Mouse (Mus musculus) stomach, embryonic 14.5 days (tissue): ENCODE data around the gene Kdm2b. TPM values are rescaled to one million over a fixed set of nuclear protein-coding genes. Genes with fewer than 3 reads are reported as not detected.

Experiments
- ATAC-seq: fragments of 200-750 bp; cut with Nextera tagmentation; 2 replicates; pipeline ENCODE4 v1.8.0; 2017; ENCODE audit warnings: low read depth, moderate TSS enrichment; ENCODE audit not compliant: insufficient number of reproducible peaks, insufficient read depth, low FRiP score
- H3K27ac ChIP-seq: fragments of 300-500 bp; sonication (generic); 2 replicates; pipeline ENCODE4 v1.5.1; 2014; ENCODE audit warnings: mild to moderate bottlenecking, low read length, moderate library complexity, mixed read lengths
- H3K27me3 ChIP-seq: fragments of 300-500 bp; sonication (generic); 2 replicates; pipeline ENCODE4 v1.6.1; 2014; ENCODE audit warnings: low read length, control low read depth, mixed read lengths; ENCODE audit not compliant: control insufficient read depth, insufficient read depth
- H3K36me3 ChIP-seq: fragments of 300-500 bp; sonication (generic); 2 replicates; pipeline ENCODE4 v1.6.1; 2014; ENCODE audit warnings: mild to moderate bottlenecking, control low read depth, low read length, moderate library complexity, mixed read lengths; ENCODE audit not compliant: control insufficient read depth, insufficient read depth
- H3K4me1 ChIP-seq: fragments of 300-500 bp; sonication (generic); 2 replicates; pipeline ENCODE4 v1.6.1; 2014; ENCODE audit warnings: low read length, control low read depth, mixed read lengths; ENCODE audit not compliant: control insufficient read depth, insufficient read depth
- H3K4me2 ChIP-seq: fragments of 300-500 bp; sonication (generic); replicated peaks from 2 replicates; pipeline ENCODE4 v1.6.1; 2014; ENCODE audit warnings: low read depth, low read length, control low read depth
- H3K4me3 ChIP-seq: fragments of 300-500 bp; sonication (generic); 2 replicates; pipeline ENCODE4 v1.5.1; 2014; ENCODE audit warnings: low read depth, low read length, control low read depth
- H3K9ac ChIP-seq: fragments of 300-500 bp; sonication (generic); replicated peaks from 2 replicates; pipeline ENCODE4 v1.6.1; 2014; ENCODE audit warnings: low read depth, mild to moderate bottlenecking, control low read depth, low read length, moderate library complexity, mixed read lengths
- H3K9me3 ChIP-seq: fragments of 300-500 bp; sonication (generic); 2 replicates; pipeline ENCODE4 v1.6.1; 2016; ENCODE audit warnings: low read depth, low read length, control low read depth; ENCODE audit not compliant: control insufficient read depth
- WGBS: fragments of 180-500 bp; shearing (Covaris S2); extraction: QIAGEN DNeasy Blood & Tissue Kit; methylation state at CpG from one replicate; pipeline ENCODE4 v1.1.7; 2014; 5-methylcytosine and 5-hydroxymethylcytosine counted together
- polyA plus RNA-seq: library from polyadenylated mRNA; unstranded; fragments of >200 nt; fragmentation: Nextera tagmentation; extraction: Ambion mirVana; gene quantifications from 2 replicates; pipeline ENCODE4 v1.2.1, GENCODE M21; 2014

The Kdm2b gene
- polyA plus RNA-seq, 1 experiment from 2014 or later: 37.9 TPM

DNA sequence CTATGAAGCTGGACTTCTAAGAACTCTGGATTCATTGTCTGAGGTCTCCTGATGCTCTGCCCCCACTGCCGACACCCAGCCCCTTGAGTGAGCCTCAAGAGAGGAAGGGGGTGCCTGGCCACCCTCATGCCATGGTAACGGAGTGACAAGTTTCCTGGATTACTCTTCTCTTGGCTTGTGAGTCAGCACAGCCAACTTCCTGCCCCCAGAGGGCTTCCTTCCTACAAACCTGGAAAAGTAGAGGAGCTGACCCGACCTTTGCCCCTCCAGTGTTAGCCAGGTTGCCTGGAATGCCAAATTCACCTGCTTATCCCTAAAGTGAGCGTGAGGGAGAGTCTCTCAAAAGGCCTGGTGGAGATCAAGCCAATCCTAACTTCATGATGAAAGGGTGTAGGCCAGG is 27.9 kb upstream of the Kdm2b start:
- H3K27ac ChIP-seq: no peak overlapping the region
- no peak overlapping the region for H3K4me2 ChIP-seq
- WGBS: 83% methylated on average over 4 of the region's 4 CpGs
- H3K4me1 ChIP-seq: peaks cover 19% of the 10 kb centered on the region; the same call in 1 of the 2 replicates
- no peak for ATAC-seq
- no peak overlapping the region for H3K9ac ChIP-seq
- no peaks in the 10 kb centered on the region for H3K27me3 ChIP-seq
- no peak overlapping the region for H3K4me3 ChIP-seq
- no peaks in the 10 kb centered on the region; the same call in 1 of the 2 replicates for H3K36me3 ChIP-seq
- no peaks in the 10 kb centered on the region for H3K9me3 ChIP-seq

DNA sequence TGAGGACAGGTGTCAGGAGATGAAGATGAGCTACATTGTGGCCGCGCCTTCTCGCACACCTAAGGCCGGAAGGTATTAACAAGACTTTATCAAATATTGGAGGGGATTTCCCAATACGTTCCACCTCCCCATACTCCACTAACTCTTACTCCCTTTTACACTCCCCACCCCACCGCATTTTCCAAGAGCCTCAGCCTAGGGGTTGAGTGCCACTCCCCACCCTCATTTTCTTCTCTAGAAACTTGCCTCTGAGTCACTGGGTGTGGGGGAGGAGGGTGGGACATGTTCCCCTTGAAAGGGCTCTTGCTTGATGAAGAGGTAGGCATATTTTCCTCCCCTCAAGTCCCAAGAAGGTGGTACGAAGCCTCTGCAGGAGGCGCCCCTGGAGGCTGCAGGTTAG is 26.3 kb upstream of the Kdm2b start:
- H3K4me2 ChIP-seq: peak overlapping the region; percentile 54
- H3K27ac ChIP-seq: peak overlapping the region; percentile 97; the same call in 1 of the 2 replicates
- no peaks in the 10 kb centered on the region for H3K9me3 ChIP-seq
- H3K36me3 ChIP-seq: no peaks in the 10 kb centered on the region; the same call in 1 of the 2 replicates
- H3K9ac ChIP-seq: peak overlapping the region; percentile 59; the same call in 1 of the 2 replicates
- H3K4me1 ChIP-seq: peaks cover 19% of the 10 kb centered on the region; the same call in 1 of the 2 replicates
- WGBS: 17% methylated on average over 8 of the region's 8 CpGs
- H3K27me3 ChIP-seq: no peaks in the 10 kb centered on the region
- peak overlapping the region; percentile 63 for H3K4me3 ChIP-seq
- no peak for ATAC-seq

DNA sequence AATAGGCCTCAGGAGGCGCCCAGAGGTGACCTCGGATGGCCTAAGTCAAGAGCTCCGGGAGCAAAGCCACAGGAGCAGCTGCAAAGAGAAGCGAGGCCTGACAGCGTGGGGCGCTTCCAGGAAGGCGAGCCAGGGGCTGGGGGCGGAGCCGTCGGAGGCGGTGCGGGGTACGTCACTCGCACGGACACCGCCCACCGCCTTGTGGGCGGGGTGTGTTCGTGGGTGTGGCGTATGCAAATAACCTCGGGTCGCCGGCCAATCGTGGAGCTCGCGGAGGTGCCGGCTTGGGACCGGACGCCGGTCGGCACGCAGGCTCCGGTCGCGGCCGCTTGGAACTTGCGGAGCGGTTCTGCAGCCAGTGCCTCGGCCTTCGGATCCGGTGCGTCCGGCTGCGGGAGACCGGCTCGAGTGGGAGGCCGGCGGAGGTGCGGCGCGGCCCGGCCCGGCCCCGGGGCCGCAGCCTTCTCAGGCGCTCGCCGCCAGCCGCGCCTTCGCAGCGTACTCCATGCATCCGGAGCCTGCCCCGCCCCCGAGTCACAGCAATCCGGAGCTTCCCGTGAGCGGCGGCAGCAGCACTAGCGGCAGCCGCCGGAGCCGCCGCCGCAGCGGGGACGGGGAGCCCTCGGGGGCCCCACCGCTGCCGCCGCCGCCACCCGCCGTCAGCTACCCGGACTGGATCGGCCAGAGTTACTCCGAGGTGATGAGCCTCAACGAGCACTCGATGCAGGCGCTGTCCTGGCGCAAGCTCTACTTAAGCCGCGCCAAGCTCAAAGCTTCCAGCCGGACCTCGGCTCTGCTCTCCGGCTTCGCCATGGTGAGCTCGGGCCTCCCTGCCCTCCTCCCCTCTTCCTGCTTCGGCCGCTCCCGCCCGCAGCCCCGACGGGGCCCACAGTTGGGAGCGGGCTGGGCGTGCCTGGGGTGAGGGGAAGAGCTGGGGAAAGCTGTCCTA is 25.4 kb upstream of the Kdm2b start, which contains the start of gene Orai1:
Gene Orai1 (plus strand): TSS at position 322 of the 949 bp plus-strand sequence.
- Histone ChIP-seq H3K4me3 (peak within 1 kb of the TSS; percentile 63), H3K9ac (peak within 1 kb of the TSS; percentile 59), H3K4me2 (peak within 1 kb of the TSS; percentile 54), H3K9me3 (no peaks in the 10 kb centered on the region), H3K27ac (peak within 1 kb of the TSS; percentile 97), H3K27me3 (no peaks in the 10 kb centered on the region), H3K4me1 (peaks cover 19% of the 10 kb centered on the region; the same call in 1 of the 2 replicates), H3K36me3 (no peaks in the 10 kb centered on the region; the same call in 1 of the 2 replicates)
- WGBS: under 1% methylated on average over 100 of the region's 106 CpGs
- peak; percentile 92 for ATAC-seq

DNA sequence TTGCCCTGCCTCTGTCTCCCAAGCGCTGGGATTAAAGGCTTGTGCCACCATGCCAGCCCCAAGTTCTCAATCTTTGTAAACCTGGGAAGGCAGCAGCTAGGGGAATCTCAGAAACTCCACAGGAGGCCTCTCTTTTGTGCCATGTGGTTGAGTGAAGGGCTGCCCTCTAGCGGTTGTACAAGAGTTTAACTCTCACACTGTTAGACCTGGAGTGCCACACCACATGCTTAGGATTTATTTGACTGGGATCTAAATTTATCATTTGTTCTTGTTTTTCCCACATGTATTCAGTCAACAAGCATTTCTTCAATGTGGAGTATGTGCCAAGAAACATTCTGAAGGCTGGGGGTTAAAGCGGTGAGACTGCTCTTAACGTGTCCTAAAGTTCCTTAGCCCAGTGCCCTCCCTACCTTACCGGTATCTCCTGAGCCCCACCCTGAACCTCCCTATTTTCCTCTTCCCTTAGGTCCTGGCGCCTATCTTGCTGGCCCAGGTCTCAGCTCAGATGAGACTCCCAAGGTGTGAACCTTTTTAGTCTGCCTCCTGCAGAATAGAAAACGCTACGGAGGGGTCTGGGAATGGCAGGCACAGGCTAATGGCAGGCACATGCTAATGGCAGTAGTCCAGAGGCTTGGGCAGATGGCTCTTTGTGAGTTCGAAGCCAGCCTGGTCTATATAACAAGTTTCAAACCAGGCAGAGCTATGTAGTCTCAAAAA is 24.1 kb upstream of the Kdm2b start:
- no peak overlapping the region for H3K4me2 ChIP-seq
- no peaks in the 10 kb centered on the region for H3K9me3 ChIP-seq
- H3K4me1 ChIP-seq: peaks cover 16% of the 10 kb centered on the region; the same call in 1 of the 2 replicates
- no peak overlapping the region for H3K9ac ChIP-seq
- no peaks in the 10 kb centered on the region for H3K36me3 ChIP-seq
- no peak overlapping the region for H3K27ac ChIP-seq
- ATAC-seq: no peak
- no peak overlapping the region for H3K4me3 ChIP-seq
- 58% methylated on average over 9 of the region's 9 CpGs for WGBS
- no peaks in the 10 kb centered on the region for H3K27me3 ChIP-seq

GRCm38 (mm10) chr5:123011705-123012104 is 22.1 kb upstream of the Kdm2b start:
- Histone ChIP-seq H3K27me3 (no peaks in the 10 kb centered on the region), H3K4me1 (peaks cover 16% of the 10 kb centered on the region; the same call in 1 of the 2 replicates)

GRCm38 (mm10) chr5:123010806-123011205 is 21.2 kb upstream of the Kdm2b start:
- H3K9me3 ChIP-seq: no peaks in the 10 kb centered on the region
- H3K4me3 ChIP-seq: no peak overlapping the region
- H3K9ac ChIP-seq: no peak overlapping the region
- no peak for ATAC-seq
- H3K27me3 ChIP-seq: no peaks in the 10 kb centered on the region
- no peak overlapping the region for H3K27ac ChIP-seq
- WGBS: 93% methylated on average over 6 of the region's 6 CpGs
- no peaks in the 10 kb centered on the region for H3K36me3 ChIP-seq
- peaks cover 10% of the 10 kb centered on the region; the same call in 1 of the 2 replicates for H3K4me1 ChIP-seq
- H3K4me2 ChIP-seq: no peak overlapping the region

More at GRCm38 (mm10) chr5:123011705-123012104, 22.1 kb upstream of the Kdm2b start:
- Histone ChIP-seq H3K9me3 (no peaks in the 10 kb centered on the region), H3K4me3 (no peak overlapping the region), H3K4me2 (no peak overlapping the region), H3K36me3 (no peaks in the 10 kb centered on the region), H3K9ac (no peak overlapping the region), H3K27ac (no peak overlapping the region)
- no peak for ATAC-seq
- WGBS: 93% methylated on average over 9 of the region's 9 CpGs

GRCm38 (mm10) chr5:123009873-123010272 is 20.2 kb upstream of the Kdm2b start:
- no peaks in the 10 kb centered on the region for H3K36me3 ChIP-seq
- no peak overlapping the region for H3K27ac ChIP-seq
- WGBS: 51% methylated on average over 11 of the region's 11 CpGs
- H3K9ac ChIP-seq: no peak overlapping the region
- no peaks in the 10 kb centered on the region for H3K9me3 ChIP-seq
- H3K4me3 ChIP-seq: no peak overlapping the region
- ATAC-seq: no peak
- no peaks in the 10 kb centered on the region for H3K27me3 ChIP-seq
- H3K4me2 ChIP-seq: no peak overlapping the region
- H3K4me1 ChIP-seq: peaks cover 8% of the 10 kb centered on the region; the same call in 1 of the 2 replicates

- no peak overlapping the region for H3K4me3 ChIP-seq
- no peak for ATAC-seq
- 61% methylated on average over 7 of the region's 7 CpGs for WGBS
- H3K36me3 ChIP-seq: no peaks in the 10 kb centered on the region
- H3K9me3 ChIP-seq: no peaks in the 10 kb centered on the region
- H3K27ac ChIP-seq: no peak overlapping the region
- no peak overlapping the region for H3K9ac ChIP-seq
- no peaks in the 10 kb centered on the region for H3K27me3 ChIP-seq
- H3K4me1 ChIP-seq: peaks cover 3% of the 10 kb centered on the region; the same call in 1 of the 2 replicates
- no peak overlapping the region for H3K4me2 ChIP-seq
These were observed 19.4 kb upstream of the Kdm2b start for GRCm38 (mm10) chr5:123008877-123009493.
